Mouse (Mus musculus) forebrain, embryonic 16.5 days (tissue): ENCODE results near the gene Omd. TPM values are rescaled to one million over a fixed set of nuclear protein-coding genes. Genes with fewer than 3 reads are reported as not detected.

Experiments
- ATAC-seq: fragments of 200-750 bp; cut with Nextera tagmentation; 2 replicates; pipeline ENCODE4 v1.8.0; 2017; ENCODE audit warnings: mild to moderate bottlenecking, moderate library complexity
- H3K27ac ChIP-seq: fragments of 300-500 bp; sonication (generic); 2 replicates; pipeline ENCODE4 v1.5.1; 2014; ENCODE audit warnings: low read length, control low read depth
- H3K27me3 ChIP-seq: fragments of 300-500 bp; sonication (generic); replicated peaks from 2 replicates; pipeline ENCODE4 v1.6.1; 2014; ENCODE audit warnings: low read length; ENCODE audit not compliant: control insufficient read depth, insufficient read depth
- H3K36me3 ChIP-seq: fragments of 300-500 bp; sonication (generic); 2 replicates; pipeline ENCODE4 v1.6.1; 2014; ENCODE audit not compliant: control insufficient read depth, insufficient read depth
- H3K4me1 ChIP-seq: fragments of 300-500 bp; sonication (generic); replicated peaks from 2 replicates; pipeline ENCODE4 v1.6.1; 2014; ENCODE audit warnings: low read length; ENCODE audit not compliant: control insufficient read depth, insufficient read depth
- H3K4me2 ChIP-seq: fragments of 300-500 bp; sonication (generic); 2 replicates; pipeline ENCODE4 v1.6.1; 2014; ENCODE audit warnings: mild to moderate bottlenecking, low read length, control low read depth
- H3K4me3 ChIP-seq: fragments of 300-500 bp; sonication (generic); replicated peaks from 2 replicates; pipeline ENCODE4 v1.5.1; 2014; ENCODE audit warnings: mild to moderate bottlenecking, low read length, control low read depth
- H3K9ac ChIP-seq: fragments of 300-500 bp; sonication (generic); replicated peaks from 2 replicates; pipeline ENCODE4 v1.6.1; 2014; ENCODE audit warnings: low read depth, low read length, control low read depth
- H3K9me3 ChIP-seq: fragments of 300-500 bp; sonication (generic); 2 replicates; pipeline ENCODE4 v1.6.1; 2016; ENCODE audit warnings: low read length; ENCODE audit not compliant: control insufficient read depth
- WGBS: fragments of 180-500 bp; shearing (Covaris S2); extraction: QIAGEN DNeasy Blood & Tissue Kit; methylation state at CpG from one replicate; pipeline ENCODE4 v1.1.7; 2014; 5-methylcytosine and 5-hydroxymethylcytosine counted together
- polyA plus RNA-seq: library from polyadenylated mRNA; unstranded; fragments of >200 nt; fragmentation: Nextera tagmentation; extraction: Ambion mirVana; gene quantifications from 2 replicates; pipeline ENCODE4 v1.2.1, GENCODE M21; 2015

The Omd gene
- polyA plus RNA-seq, 1 experiment from 2014 or later: 0.80 TPM

- Histone ChIP-seq H3K27ac (no peak overlapping the region), H3K4me3 (no peak overlapping the region), H3K36me3 (no peaks in the 10 kb centered on the region), H3K4me2 (no peak overlapping the region), H3K27me3 (no peaks in the 10 kb centered on the region), H3K4me1 (no peaks in the 10 kb centered on the region), H3K9ac (no peak overlapping the region), H3K9me3 (no peaks in the 10 kb centered on the region)
- 38% methylated on average over 1 of the region's 1 CpGs for WGBS
- ATAC-seq: no peak
Observed at GRCm38 (mm10) chr13:49556203-49556602, 26.1 kb upstream of the Omd start.

GRCm38 (mm10) chr13:49556924-49557323 is 25.3 kb upstream of the Omd start:
- Histone ChIP-seq H3K9me3 (no peaks in the 10 kb centered on the region), H3K4me3 (no peak overlapping the region), H3K27ac (no peak overlapping the region), H3K36me3 (no peaks in the 10 kb centered on the region), H3K4me1 (no peaks in the 10 kb centered on the region), H3K9ac (no peak overlapping the region), H3K4me2 (no peak overlapping the region), H3K27me3 (no peaks in the 10 kb centered on the region)
- WGBS: 77% methylated on average over 1 of the region's 1 CpGs
- no peak for ATAC-seq

- Histone ChIP-seq H3K36me3 (no peaks in the 10 kb centered on the region), H3K27ac (no peak overlapping the region), H3K27me3 (no peaks in the 10 kb centered on the region), H3K4me1 (no peaks in the 10 kb centered on the region), H3K4me3 (no peak overlapping the region), H3K9me3 (no peaks in the 10 kb centered on the region), H3K9ac (no peak overlapping the region), H3K4me2 (no peak overlapping the region)
- no peak for ATAC-seq
- 36% methylated on average over 2 of the region's 2 CpGs for WGBS
Observed at GRCm38 (mm10) chr13:49559185-49559584, 23.1 kb upstream of the Omd start.

- no peak overlapping the region for H3K4me3 ChIP-seq
- ATAC-seq: no peak
- 70% methylated on average over 2 of the region's 2 CpGs for WGBS
- H3K9me3 ChIP-seq: no peaks in the 10 kb centered on the region
- H3K4me1 ChIP-seq: no peaks in the 10 kb centered on the region
- no peak overlapping the region for H3K4me2 ChIP-seq
- H3K36me3 ChIP-seq: no peaks in the 10 kb centered on the region
- no peak overlapping the region for H3K27ac ChIP-seq
- no peak overlapping the region for H3K9ac ChIP-seq
- no peaks in the 10 kb centered on the region for H3K27me3 ChIP-seq
Observed at GRCm38 (mm10) chr13:49560886-49561285, 21.4 kb upstream of the Omd start.

GRCm38 (mm10) chr13:49564347-49564746 is 17.9 kb upstream of the Omd start:
- H3K27me3 ChIP-seq: no peaks in the 10 kb centered on the region
- no peak overlapping the region for H3K4me3 ChIP-seq
- H3K4me2 ChIP-seq: no peak overlapping the region
- no peak overlapping the region for H3K9ac ChIP-seq
- H3K4me1 ChIP-seq: no peaks in the 10 kb centered on the region
- no peak for ATAC-seq
- 86% methylated on average over 1 of the region's 1 CpGs for WGBS
- no peaks in the 10 kb centered on the region for H3K36me3 ChIP-seq
- H3K27ac ChIP-seq: no peak overlapping the region
- no peaks in the 10 kb centered on the region for H3K9me3 ChIP-seq

- no peak overlapping the region for H3K4me2 ChIP-seq
- 64% methylated on average over 3 of the region's 3 CpGs for WGBS
- no peak overlapping the region for H3K4me3 ChIP-seq
- no peaks in the 10 kb centered on the region for H3K36me3 ChIP-seq
- H3K4me1 ChIP-seq: no peaks in the 10 kb centered on the region
- H3K27ac ChIP-seq: no peak overlapping the region
- no peak overlapping the region for H3K9ac ChIP-seq
- no peaks in the 10 kb centered on the region for H3K9me3 ChIP-seq
- ATAC-seq: no peak
- H3K27me3 ChIP-seq: no peaks in the 10 kb centered on the region
Observed at GRCm38 (mm10) chr13:49570371-49570770, 11.9 kb upstream of the Omd start.

- H3K4me1 ChIP-seq: no peaks in the 10 kb centered on the region
- 91% methylated on average over 2 of the region's 2 CpGs for WGBS
- no peaks in the 10 kb centered on the region for H3K36me3 ChIP-seq
- H3K4me2 ChIP-seq: no peak overlapping the region
- H3K9ac ChIP-seq: no peak overlapping the region
- no peak for ATAC-seq
- no peak overlapping the region for H3K27ac ChIP-seq
- H3K4me3 ChIP-seq: no peak overlapping the region
- no peaks in the 10 kb centered on the region for H3K27me3 ChIP-seq
- H3K9me3 ChIP-seq: no peaks in the 10 kb centered on the region
Observed at GRCm38 (mm10) chr13:49571418-49571817, 10.8 kb upstream of the Omd start.

GRCm38 (mm10) chr13:49583859-49584258 is 1.6 kb downstream of the Omd start:
- no peaks in the 10 kb centered on the region for H3K27me3 ChIP-seq
- no peaks in the 10 kb centered on the region for H3K36me3 ChIP-seq
- H3K4me1 ChIP-seq: no peaks in the 10 kb centered on the region
- H3K4me3 ChIP-seq: no peak overlapping the region
- ATAC-seq: no peak
- no peaks in the 10 kb centered on the region for H3K9me3 ChIP-seq
- H3K27ac ChIP-seq: no peak overlapping the region
- no peak overlapping the region for H3K4me2 ChIP-seq
- no peak overlapping the region for H3K9ac ChIP-seq

GRCm38 (mm10) chr13:49584307-49585005 is 2.2 kb downstream of the Omd start:
- H3K4me2 ChIP-seq: no peak overlapping the region
- H3K27me3 ChIP-seq: no peaks in the 10 kb centered on the region
- no peak overlapping the region for H3K4me3 ChIP-seq
- no peak overlapping the region for H3K27ac ChIP-seq
- H3K9ac ChIP-seq: no peak overlapping the region
- ATAC-seq: no peak
- no peaks in the 10 kb centered on the region for H3K4me1 ChIP-seq
- H3K36me3 ChIP-seq: no peaks in the 10 kb centered on the region
- WGBS: 75% methylated on average over 8 of the region's 8 CpGs
- H3K9me3 ChIP-seq: no peaks in the 10 kb centered on the region

- Histone ChIP-seq H3K4me1 (no peaks in the 10 kb centered on the region), H3K4me3 (no peak overlapping the region), H3K9ac (no peak overlapping the region), H3K27ac (no peak overlapping the region), H3K4me2 (no peak overlapping the region), H3K36me3 (no peaks in the 10 kb centered on the region), H3K27me3 (no peaks in the 10 kb centered on the region), H3K9me3 (no peaks in the 10 kb centered on the region)
- no peak for ATAC-seq
- WGBS: 95% methylated on average over 6 of the region's 6 CpGs
Observed at GRCm38 (mm10) chr13:49586062-49586461, 3.8 kb downstream of the Omd start.
